Mouse (Mus musculus): ENCODE data around the gene Rbm14. TPM values are rescaled to one million over a fixed set of nuclear protein-coding genes. Genes with fewer than 3 reads are reported as not detected.

Rbm14 gene
- polyA plus RNA-seq, 1 experiment: 28.7 TPM

GRCm38 (mm10) chr19:4755565-4756192, 55.8 kb downstream of the Rbm14 start:
- no peak for TF ChIP-seq POLR2A (IDR thresholded peaks at IDR 0.05; ENCODE audit: low read depth, low read length)
- TF ChIP-seq CTCF (conservative IDR thresholded peaks at IDR 0.05; ENCODE audit: insufficient read depth, insufficient read length, low read depth, low read length): peak; percentile 99
- peak overlapping the region; percentile 83 for H3K4me3 ChIP-seq (ENCODE audit: insufficient read depth, low read depth, low read length)
- H3K27me3 ChIP-seq (replicated peaks; ENCODE audit: control insufficient read depth, insufficient read depth, low read length): no peaks in the 10 kb centered on the region
- peak overlapping the region; percentile 86 for H3K27ac ChIP-seq (ENCODE audit: insufficient read depth, low read depth, low read length)
- peaks cover 4% of the 10 kb centered on the region; the same call in 1 of the 2 replicates for H3K4me1 ChIP-seq (ENCODE audit: control insufficient read depth, insufficient read depth, low read length)
- H3K36me3 ChIP-seq (ENCODE audit: control insufficient read depth, insufficient read depth, low read length): no peaks in the 10 kb centered on the region; the same call in 1 of the 2 replicates
- under 1% methylated on average over 10 of the region's 10 CpGs for WGBS
- DNase-seq: peak; percentile 95

Other genes starting within 250 kb of the Rbm14 start
- 6.1 and 8.7 TPM in 2 replicates for gene Lrfn4, start 196.0 kb downstream of the Rbm14 start, polyA plus RNA-seq (2012; rRNA removed)
- gene Rce1, start 186.0 kb downstream of the Rbm14 start, polyA plus RNA-seq (2012; rRNA removed): 82.2 and 92.8 TPM in 2 replicates
- 1.1 TPM in 2 replicates for gene Gm960, start 113.0 kb downstream of the Rbm14 start, polyA plus RNA-seq (2012; rRNA removed)
- gene Sptbn2, start 100.5 kb downstream of the Rbm14 start, polyA plus RNA-seq (2012; rRNA removed): 11.0 and 12.0 TPM in 2 replicates
- gene Rbm4b, start 55.1 kb downstream of the Rbm14 start, polyA plus RNA-seq (2012; rRNA removed): 12.8 TPM in 2 replicates
- 44.6 and 47.5 TPM in 2 replicates for gene Rbm4, start 17.7 kb downstream of the Rbm14 start, polyA plus RNA-seq (2012; rRNA removed)
- gene Gm21992, start within 50 bp of the Rbm14 start, polyA plus RNA-seq (2012; rRNA removed): 22.3 and 32.0 TPM in 2 replicates
- 144 and 192 TPM in 2 replicates for gene Ccs, start 27.7 kb upstream of the Rbm14 start, polyA plus RNA-seq (2012; rRNA removed)
- 0.08 and 0.15 TPM in 2 replicates for gene Ccdc87, start 27.7 kb upstream of the Rbm14 start, polyA plus RNA-seq (2012; rRNA removed)
- 150 and 249 TPM in 2 replicates for gene Ctsf, start 43.5 kb upstream of the Rbm14 start, polyA plus RNA-seq (2012; rRNA removed)
- gene Actn3, start 66.3 kb upstream of the Rbm14 start, polyA plus RNA-seq (2012; rRNA removed): 0.61 and 13.4 TPM in 2 replicates
- gene Zdhhc24, start 67.0 kb upstream of the Rbm14 start, polyA plus RNA-seq (2012; rRNA removed): 19.8 and 26.9 TPM in 2 replicates
- 10.4 and 10.6 TPM in 2 replicates for gene Bbs1, start 95.0 kb upstream of the Rbm14 start, polyA plus RNA-seq (2012; rRNA removed)
- 73.8 and 84.4 TPM in 2 replicates for gene Dpp3, start 116.7 kb upstream of the Rbm14 start, polyA plus RNA-seq (2012; rRNA removed)
- gene Peli3, start 131.5 kb upstream of the Rbm14 start, polyA plus RNA-seq (2012; rRNA removed): 2.7 and 3.6 TPM in 2 replicates
- 47.6 and 55.2 TPM in 2 replicates for gene Mrpl11, start 150.5 kb upstream of the Rbm14 start, polyA plus RNA-seq (2012; rRNA removed)
- gene Npas4, start 178.7 kb upstream of the Rbm14 start, polyA plus RNA-seq (2012; rRNA removed): 0.05 and 0.23 TPM in 2 replicates
- 14.2 and 14.4 TPM in 2 replicates for gene Slc29a2, start 212.2 kb upstream of the Rbm14 start, polyA plus RNA-seq (2012; rRNA removed)
- gene B4gat1, start 227.2 kb upstream of the Rbm14 start, polyA plus RNA-seq (2012; rRNA removed): 45.0 and 50.6 TPM in 2 replicates
- gene AC124502.3, start 227.3 kb upstream of the Rbm14 start, polyA plus RNA-seq (2012; rRNA removed): 0.46 and 0.66 TPM in 2 replicates
- gene Brms1, start 229.7 kb upstream of the Rbm14 start, polyA plus RNA-seq (2012; rRNA removed): 36.5 and 38.7 TPM in 2 replicates
- 2.8 and 4.7 TPM in 2 replicates for gene Rin1, start 238.8 kb upstream of the Rbm14 start, polyA plus RNA-seq (2012; rRNA removed)

All from kidney, adult 2 months (tissue).